Mouse (Mus musculus) natural killer cell, adult 2 months (primary cell): ENCODE measurements around the gene Zcchc24.

Experiments
- DNase-seq, 2 experiments: peaks; one replicate each; pipeline ENCODE4 v3.0.0; 2022; ENCODE audit warnings: low spot score in 2 of 2

Zcchc24 gene

GRCm38 (mm10) chr14:25666668-25667376, 102.0 kb downstream of the Zcchc24 start:
- DNase-seq: no peak

GRCm38 (mm10) chr14:25665314-25665970, 103.4 kb downstream of the Zcchc24 start:
- DNase-seq: no peak

GRCm38 (mm10) chr14:25664310-25664695, 104.5 kb downstream of the Zcchc24 start:
- no peak for DNase-seq

DNA sequence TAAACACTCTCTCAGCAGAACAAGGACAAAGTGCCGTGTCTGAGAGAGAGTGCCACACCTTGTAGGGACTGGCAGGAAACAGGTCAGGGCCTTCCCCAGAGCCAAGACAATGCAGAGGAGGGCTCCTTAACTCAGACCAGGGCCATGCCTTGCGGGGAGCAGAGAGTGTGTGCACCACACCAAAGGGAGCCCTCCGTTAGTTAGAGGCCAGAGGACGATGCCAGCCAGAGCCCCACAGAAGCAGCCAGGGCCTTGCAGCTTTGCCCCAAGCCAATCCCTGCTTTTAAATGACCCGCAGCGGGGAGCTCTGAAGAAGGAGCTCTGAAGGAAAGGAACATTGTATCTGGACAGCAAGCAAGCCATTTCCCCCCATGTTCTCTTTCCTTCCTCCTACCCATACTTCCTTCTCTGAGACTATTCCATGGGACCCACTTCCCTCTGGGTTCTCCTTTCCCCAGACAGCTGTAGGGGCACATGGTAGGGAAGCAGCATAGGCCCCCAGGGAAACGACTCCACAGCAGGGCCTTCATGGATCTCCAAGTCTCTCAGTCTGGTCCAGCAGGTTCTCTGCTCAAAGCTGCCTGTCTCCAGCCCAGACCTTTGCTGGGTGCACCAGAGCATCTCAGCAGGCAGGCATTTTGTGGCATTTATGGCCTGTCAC, 105.1 kb downstream of the Zcchc24 start:
- no peak for DNase-seq
